Mouse (Mus musculus) testis, adult 2 months (tissue): ENCODE data around the gene Triml2.

ENCODE experiments used
- CTCF ChIP-seq: fragments of 200-500 bp; IDR thresholded peaks from 2 replicates; pipeline ENCODE4 v1.5.1; 2012; ENCODE audit warnings: low read depth, mild to moderate bottlenecking, inconsistent platforms, low read length, moderate library complexity; ENCODE audit not compliant: control insufficient read depth, insufficient read depth, insufficient replicate concordance
- POLR2A ChIP-seq: fragments of 200-500 bp; IDR thresholded peaks from 2 replicates; pipeline ENCODE4 v1.6.1; 2012; ENCODE audit warnings: low read depth, mild to moderate bottlenecking, inconsistent platforms, low read length, moderate library complexity; ENCODE audit not compliant: control insufficient read depth

DNA sequence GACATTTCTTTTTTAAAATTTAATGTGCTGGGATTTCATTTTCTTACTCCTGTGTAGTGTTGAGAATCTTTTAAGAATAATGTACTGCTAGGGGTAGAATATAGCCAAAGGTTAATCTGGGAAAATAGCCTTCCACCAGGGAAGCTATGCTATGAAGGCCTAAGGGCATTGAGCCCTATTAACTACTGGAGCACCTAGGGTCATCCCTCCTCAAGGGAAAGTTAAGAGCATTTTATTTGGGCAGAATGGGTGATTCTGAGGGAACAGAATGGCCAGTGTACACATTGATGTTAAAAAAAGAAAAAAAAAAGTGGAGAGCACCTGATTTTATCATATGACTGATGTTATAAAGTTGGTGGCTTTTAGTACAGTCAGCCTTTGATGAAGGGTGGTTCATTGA lies 35.2 kb downstream of the Triml2 start:
- TF ChIP-seq POLR2A: no peak
- TF ChIP-seq CTCF: no peak
